Mouse (Mus musculus) myocyte (in vitro differentiated cells): Measurements from ENCODE around the gene Castor2.

ENCODE experiments used
- MAX ChIP-seq: IDR thresholded peaks from one replicate; pipeline ENCODE4 v1.6.1; 2011; ENCODE audit warnings: low read depth, mild to moderate bottlenecking, control low read depth
- MYOD1 ChIP-seq, 3 experiments: IDR thresholded peaks; one replicate each; pipeline ENCODE4 v1.6.1; 2011; ENCODE audit warnings: control low read depth in 2 of 3, low read depth in 2 of 3, mild to moderate bottlenecking in 2 of 3, moderate library complexity in 1 of 3; ENCODE audit not compliant: insufficient read length in 2 of 3, control insufficient read depth in 1 of 3
- POLR2A ChIP-seq: IDR thresholded peaks from one replicate; pipeline ENCODE4 v1.6.1; 2011; ENCODE audit warnings: low read depth, mild to moderate bottlenecking, control low read depth, moderate library complexity; ENCODE audit not compliant: insufficient read length
- TCF3 ChIP-seq: IDR thresholded peaks from one replicate; pipeline ENCODE4 v1.6.1; 2011; ENCODE audit warnings: low read depth, control low read depth; ENCODE audit not compliant: insufficient read length
- USF1 ChIP-seq: IDR thresholded peaks from one replicate; pipeline ENCODE4 v1.6.1; 2011; ENCODE audit warnings: low read depth, mild to moderate bottlenecking, control low read depth, moderate library complexity

GRCm38 (mm10) chr5:134080685-134081548 lies 18.6 kb upstream of the Castor2 start:
- TF ChIP-seq POLR2A (no peak), TCF3 (no peak), MAX (no peak), USF1 (no peak), MYOD1 (IDR thresholded peaks at IDR 0.05; ENCODE audit: control insufficient read depth in 1 of 3, insufficient read length in 2 of 3, low read depth in 2 of 3) (peak; percentile 26 to 59 (median 33))
